Mouse (Mus musculus) testis, postnatal 10 days (tissue): ENCODE measurements around the gene Cphx3.
"Not testable (repeated sequence)": the region's sequence is repeated elsewhere in the genome, so short reads cannot be mapped to it uniquely, and the experiment has no call there.

Source experiments
- DNase-seq: peaks from one replicate; pipeline ENCODE4 v3.0.0; 2021; ENCODE audit warnings: low spot score

Cphx3 gene

GRCm38 (mm10) chr14:26175028-26175427, 92.9 kb downstream of the Cphx3 start:
- not testable (repeated sequence) for DNase-seq

GRCm38 (mm10) chr14:26181660-26182059, 99.6 kb downstream of the Cphx3 start:
- DNase-seq: not testable (repeated sequence)

GRCm38 (mm10) chr14:26182380-26182779, 100.3 kb downstream of the Cphx3 start, which contains the start of gene Plac9b:
Gene Plac9b, minus strand, starts transcription at chr14:26182480.
- DNase-seq: not testable (repeated sequence)

GRCm38 (mm10) chr14:26186638-26187037, 104.5 kb downstream of the Cphx3 start:
- not testable (repeated sequence) for DNase-seq

DNA sequence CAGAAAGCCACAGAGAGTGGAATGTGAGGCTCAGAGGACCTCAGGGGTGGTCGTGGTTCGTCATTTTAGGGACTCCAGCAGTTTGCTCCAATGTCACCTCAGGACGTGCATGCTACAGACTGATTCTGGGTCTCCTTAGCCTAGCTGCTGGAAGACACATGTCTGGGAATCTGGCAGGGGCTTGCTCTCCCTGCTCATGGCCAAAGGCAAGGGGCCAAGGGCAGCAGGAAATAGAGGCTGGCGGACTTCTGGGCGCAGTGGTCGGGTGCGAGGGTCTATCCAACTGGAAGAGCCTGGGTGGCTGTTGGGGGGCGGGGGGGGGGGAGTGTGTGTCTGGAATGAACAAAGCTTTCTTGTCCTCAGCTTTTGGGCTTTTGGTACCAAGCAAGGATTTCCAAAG, 106.3 kb downstream of the Cphx3 start:
- DNase-seq: not testable (repeated sequence)

DNA sequence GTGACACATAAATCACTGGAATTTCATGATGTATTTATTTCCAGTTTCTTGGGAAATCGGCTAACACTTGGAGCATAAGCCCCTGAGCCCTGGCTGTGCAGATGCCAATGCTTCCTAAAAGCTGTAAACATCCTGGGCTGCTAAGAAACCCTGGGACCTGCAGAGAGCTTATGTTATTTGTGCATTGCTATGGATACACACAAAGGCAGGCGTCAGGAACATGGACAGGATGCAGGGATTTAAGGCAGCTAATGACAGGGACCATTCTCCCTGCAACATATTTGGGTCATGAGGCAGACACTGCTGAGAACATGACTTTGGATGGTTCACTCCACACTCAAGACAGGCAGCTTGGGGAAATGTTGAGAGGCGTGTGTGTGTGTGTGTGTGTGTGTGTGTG, 115.8 kb downstream of the Cphx3 start:
- DNase-seq: not testable (repeated sequence)

GRCm38 (mm10) chr14:26206197-26206925, 124.3 kb downstream of the Cphx3 start:
- DNase-seq: not testable (repeated sequence)

DNA sequence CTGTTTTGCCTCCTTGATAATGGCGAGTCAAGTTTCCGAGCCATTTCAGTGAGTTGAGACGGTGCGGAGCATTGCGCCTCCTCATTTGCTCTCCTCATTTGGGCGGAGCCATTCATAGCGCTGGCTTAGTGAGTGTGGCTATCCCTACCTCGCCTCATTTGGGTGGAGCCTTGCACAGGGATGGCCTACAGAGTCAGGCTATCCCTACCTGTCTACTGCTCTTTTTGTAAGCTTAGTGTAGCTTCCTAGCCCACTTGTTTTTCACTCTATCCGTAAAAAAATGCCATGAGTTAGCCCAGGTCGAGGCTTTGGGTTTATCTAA, 124.8 kb downstream of the Cphx3 start, which contains the start of gene Tmem254b:
Tmem254b (minus strand) TSS at position 116 of the 322 bp plus-strand sequence.
- DNase-seq: not testable (repeated sequence)

DNA sequence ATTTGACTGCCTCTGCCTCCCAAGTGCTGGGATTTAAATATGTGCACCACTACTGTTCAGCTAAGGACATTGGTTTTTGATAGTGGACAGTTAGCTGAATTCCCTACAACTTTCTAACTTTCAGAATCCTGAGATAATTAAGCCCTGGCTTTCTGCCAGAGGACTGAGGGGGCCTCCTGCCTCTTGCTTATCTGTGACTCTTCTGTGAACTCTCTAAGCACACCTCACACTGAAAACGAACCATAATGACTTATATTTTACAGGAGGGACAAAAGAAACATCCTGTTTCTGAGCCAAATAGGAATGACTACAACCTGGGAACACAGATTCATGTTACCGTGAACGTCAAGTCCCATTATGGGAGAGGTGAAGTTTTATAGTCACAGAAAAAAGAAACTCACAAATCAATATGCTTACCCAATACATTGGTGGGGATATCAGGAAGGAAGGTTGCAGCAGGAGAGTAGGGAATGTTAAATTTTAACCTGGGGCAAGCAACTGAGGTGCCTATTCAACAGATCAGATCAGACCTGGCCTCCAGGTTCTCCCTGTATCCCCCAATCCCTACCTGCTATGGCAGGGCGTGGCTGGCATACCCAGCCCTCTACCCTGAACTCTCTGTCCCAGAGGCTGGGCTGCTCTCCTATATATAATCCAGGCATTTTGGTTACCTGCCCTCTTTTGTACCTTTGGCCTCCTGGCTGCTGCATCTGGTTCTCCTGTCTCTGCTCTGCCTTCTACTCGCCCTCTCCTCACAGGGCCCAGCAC, 134.3 kb downstream of the Cphx3 start:
- not testable (repeated sequence) for DNase-seq

DNA sequence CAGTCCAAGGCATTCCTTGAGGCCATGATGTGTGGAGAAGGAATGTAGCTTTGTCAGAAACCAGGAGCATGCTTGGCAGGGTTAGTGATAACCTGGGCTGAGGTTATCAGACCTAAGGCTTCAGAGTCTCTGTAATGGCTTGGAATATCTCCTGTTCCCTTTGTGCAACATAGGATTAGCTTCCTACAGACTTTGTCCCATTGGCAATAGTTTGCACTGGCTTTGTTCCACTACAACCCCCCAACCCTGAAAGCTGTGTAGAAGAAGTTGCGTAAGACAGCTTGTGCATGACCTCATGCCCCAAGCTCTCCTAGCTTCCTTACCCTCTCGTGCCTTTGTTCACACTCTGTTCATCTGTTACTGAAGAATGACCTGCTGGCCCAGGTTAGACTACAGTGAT, 155.1 kb downstream of the Cphx3 start:
- DNase-seq: not testable (repeated sequence)

GRCm38 (mm10) chr14:26257756-26258617, 175.9 kb downstream of the Cphx3 start, which contains the start of gene Duxbl3:
Gene Duxbl3, plus strand, starts transcription at chr14:26257962.
- not testable (repeated sequence) for DNase-seq

GRCm38 (mm10) chr14:26258729-26259128, 176.6 kb downstream of the Cphx3 start:
- not testable (repeated sequence) for DNase-seq
